Mouse (Mus musculus) right cerebral cortex, postnatal 14 days (tissue): Measurements from ENCODE around the gene Fras1.

Experiments used
- DNase-seq: peaks from one replicate; pipeline ENCODE4 v3.0.0; 2022

Gene Fras1

DNA sequence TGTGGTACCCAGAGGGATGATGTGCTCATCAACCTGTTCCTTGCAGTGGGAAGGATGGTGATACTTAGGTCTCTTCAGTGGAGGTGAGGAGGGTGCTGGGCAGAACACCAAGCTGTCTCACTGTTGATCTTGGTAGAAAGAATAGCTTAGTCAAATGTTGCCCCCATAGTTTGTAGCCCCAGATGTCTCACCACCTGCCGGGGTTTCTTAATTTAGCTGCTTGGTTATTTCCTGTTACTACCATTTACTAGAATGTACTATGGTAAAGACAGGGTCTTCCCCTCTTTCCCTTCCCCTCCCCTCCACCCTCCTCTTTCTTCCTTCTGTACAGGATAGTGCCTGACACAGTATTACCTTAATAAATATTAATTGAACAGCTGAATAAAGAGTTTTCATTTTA, 118.7 kb downstream of the Fras1 start:
- DNase-seq, result no peak

- DNase-seq, result no peak
Observed at GRCm38 (mm10) chr5:96494502-96495292, 120.9 kb downstream of the Fras1 start.

- no peak for DNase-seq
Observed at GRCm38 (mm10) chr5:96498083-96498482, 124.3 kb downstream of the Fras1 start.

DNA sequence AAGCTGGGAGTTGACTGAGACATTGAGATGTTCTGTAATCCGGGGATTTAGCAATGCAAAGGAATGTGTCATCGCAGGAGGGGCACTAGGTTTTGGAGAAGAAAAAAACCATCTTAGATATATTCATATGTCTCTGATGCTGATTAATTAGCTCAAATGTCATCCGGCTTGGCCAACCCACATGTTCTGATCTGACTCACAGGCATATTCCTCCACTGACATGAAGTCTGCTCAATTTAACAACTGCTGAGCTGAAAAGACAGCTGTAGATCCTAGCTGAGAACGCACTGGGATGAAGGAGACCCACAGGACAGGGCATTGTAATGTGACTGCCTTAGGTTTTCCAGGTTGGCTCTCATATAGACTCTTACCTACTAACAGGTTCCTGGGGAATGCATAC, 128.0 kb downstream of the Fras1 start:
- no peak for DNase-seq

DNA sequence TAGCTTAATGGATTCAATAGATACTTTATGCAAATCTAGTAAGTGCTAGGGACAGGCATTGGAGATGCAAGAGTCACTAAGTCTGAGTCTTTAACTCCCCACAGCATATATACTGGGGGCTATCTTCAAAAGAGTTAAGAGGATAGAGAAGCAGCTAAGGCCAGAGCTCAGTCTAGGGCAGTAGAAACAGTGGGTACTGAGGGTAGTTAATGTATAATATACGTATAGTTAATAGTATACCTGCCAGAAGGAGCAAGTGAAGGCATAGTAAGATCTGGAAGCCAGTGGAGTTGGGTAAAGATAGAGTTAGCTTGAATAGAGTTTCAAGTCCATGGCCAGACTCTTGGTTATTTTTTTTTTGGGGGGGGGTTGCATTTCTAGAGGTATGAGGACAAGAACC, 128.6 kb downstream of the Fras1 start:
- no peak for DNase-seq

- DNase-seq, result no peak
Observed at GRCm38 (mm10) chr5:96511005-96511404, 137.2 kb downstream of the Fras1 start.

GRCm38 (mm10) chr5:96513327-96513726, 139.6 kb downstream of the Fras1 start:
- no peak for DNase-seq

GRCm38 (mm10) chr5:96515860-96516311, 142.1 kb downstream of the Fras1 start:
- no peak for DNase-seq

DNA sequence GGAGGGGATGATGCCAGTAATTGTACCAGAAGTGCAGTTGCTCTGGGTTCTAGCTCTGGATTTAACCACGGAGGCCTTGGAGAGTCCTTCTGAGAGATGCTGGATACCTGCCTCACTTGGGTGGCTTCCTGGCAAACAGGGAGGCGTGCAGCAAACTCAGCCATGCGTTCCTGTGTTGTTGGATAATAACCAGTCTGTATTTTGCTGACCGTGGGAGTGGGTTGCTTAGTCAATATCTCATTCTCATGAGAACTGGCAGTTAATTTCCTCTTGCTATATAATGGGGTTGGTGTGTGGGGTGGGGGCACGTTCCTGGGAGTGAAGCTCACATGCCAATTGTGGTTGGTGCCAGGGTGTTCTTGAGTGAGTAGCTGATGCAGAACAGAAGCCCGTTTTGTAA, 142.6 kb downstream of the Fras1 start:
- DNase-seq, result no peak

GRCm38 (mm10) chr5:96521541-96521940, 147.8 kb downstream of the Fras1 start:
- DNase-seq, result no peak

DNA sequence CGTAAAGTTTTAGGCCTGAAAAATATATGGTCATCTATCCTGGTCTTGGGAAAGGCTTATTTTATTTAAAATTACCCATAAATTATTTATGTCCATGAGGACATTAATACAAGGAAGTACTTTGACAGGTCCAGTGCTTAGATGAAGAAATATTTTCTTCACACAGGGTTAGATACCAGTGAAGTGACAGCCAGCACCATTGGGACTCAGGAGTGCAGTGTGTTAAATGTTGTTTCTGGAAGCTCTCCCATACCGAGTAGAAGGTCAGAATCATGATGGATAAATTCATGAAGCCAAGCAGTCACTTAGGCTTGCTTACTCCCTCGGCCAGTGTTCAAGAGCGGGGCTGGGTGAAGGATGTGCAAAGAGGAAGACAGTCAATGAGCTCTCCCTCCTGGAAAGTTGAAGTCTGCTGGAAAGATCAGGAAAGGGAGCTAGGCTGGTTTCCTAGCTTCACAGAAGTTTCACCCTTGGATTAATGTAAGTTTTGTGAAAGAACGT, 149.2 kb downstream of the Fras1 start:
- no peak for DNase-seq

GRCm38 (mm10) chr5:96528296-96528695, 154.5 kb downstream of the Fras1 start:
- DNase-seq, result no peak

GRCm38 (mm10) chr5:96530516-96530915, 156.8 kb downstream of the Fras1 start:
- no peak for DNase-seq

DNA sequence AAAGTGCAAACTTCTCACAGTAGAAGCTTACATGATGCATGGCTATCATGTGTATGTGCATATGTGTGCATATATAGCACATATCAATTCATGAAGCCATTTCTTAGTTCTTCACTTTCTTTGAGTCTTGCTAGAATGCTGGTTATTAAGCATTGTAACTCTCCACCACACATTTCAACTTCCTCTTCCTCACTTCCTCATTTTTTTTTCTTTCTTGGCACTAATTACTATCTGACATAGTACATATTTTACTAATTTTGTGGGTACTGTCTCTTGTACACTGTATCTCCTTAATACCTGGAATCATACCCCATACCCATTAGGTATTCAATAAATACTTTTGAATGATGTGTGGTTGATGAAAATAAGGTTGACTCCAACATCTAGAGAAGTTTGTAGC, 158.2 kb downstream of the Fras1 start:
- DNase-seq, result no peak

GRCm38 (mm10) chr5:96536527-96536926, 162.8 kb downstream of the Fras1 start:
- DNase-seq, result no peak

- DNase-seq, result no peak
Observed at GRCm38 (mm10) chr5:96536937-96537336, 163.2 kb downstream of the Fras1 start.

- DNase-seq, result no peak
Observed at GRCm38 (mm10) chr5:96544112-96544511, 170.4 kb downstream of the Fras1 start.

DNA sequence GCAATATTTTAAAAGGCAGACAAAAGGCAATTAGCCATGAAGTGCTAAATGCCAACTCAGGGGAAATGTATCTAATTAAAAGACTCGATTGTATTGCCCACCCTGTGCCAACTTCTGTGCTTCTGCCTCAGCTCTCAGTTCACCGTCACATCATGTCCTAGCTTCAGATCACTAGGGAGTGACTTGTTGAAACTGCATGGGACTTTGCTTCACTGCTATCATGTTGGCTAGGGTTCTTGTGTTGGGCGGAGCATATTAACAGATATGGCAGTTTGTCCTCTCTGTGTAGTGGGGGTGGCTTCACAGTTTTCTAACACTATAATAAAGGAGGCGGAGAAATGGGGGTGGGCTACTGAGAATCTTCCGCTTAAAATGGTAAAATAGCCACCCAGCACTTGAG, 172.2 kb downstream of the Fras1 start:
- DNase-seq, result no peak

DNA sequence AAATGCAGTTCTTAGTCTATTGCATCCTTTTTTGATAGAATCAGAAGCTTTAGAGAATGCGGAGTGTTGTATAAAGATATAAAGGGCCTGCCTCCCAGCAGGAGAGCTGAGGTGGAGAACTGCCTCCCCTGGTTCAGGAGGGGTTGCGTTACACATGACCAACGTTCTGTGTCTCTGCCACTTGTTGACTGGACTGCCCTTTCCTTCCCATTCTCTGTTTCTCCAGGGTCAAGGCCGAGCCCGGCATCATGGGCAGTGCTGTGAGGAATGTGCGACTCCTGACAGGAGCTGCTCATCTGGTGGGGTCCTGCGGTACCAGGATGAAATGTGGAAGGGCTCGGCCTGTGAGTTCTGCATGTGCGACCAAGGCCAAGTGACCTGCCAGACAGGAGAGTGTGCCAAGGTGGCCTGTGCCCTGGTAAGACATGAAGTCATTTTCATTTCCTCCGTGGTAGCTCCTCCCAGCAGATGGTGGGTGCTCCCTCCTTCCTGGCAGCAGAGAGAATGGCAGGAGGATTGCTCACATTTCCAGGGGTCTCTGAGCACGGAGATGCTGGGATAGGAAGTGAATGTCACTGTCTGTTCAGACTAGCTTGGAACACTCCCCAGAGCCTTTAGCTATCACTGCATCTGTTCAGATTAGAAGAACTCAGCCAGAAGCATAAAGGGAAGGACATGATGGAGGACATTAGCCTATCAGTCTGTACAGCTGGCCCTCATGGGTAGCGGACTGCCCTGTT, 181.4 kb downstream of the Fras1 start:
- DNase-seq, result no peak

GRCm38 (mm10) chr5:96558049-96558804, 184.5 kb downstream of the Fras1 start:
- DNase-seq, result no peak

GRCm38 (mm10) chr5:96574586-96574985, 200.8 kb downstream of the Fras1 start:
- DNase-seq, result no peak

- no peak for DNase-seq
Observed at GRCm38 (mm10) chr5:96578705-96579104, 204.9 kb downstream of the Fras1 start.

- DNase-seq, result no peak
Observed at GRCm38 (mm10) chr5:96579938-96580337, 206.2 kb downstream of the Fras1 start.
